Mouse (Mus musculus) limb, embryonic 12.5 days (tissue): ENCODE measurements around the gene Cct5. TPM values are rescaled to one million over a fixed set of nuclear protein-coding genes. Genes with fewer than 3 reads are reported as not detected.

ENCODE experiments used
- ATAC-seq: fragments of 200-750 bp; cut with Nextera tagmentation; 2 replicates; pipeline ENCODE4 v1.8.0; 2017; ENCODE audit warnings: low read depth, moderate TSS enrichment; ENCODE audit not compliant: insufficient number of reproducible peaks, insufficient read depth, low FRiP score, low TSS enrichment
- H3K27ac ChIP-seq: fragments of 300-500 bp; sonication (generic); 2 replicates; pipeline ENCODE4 v1.5.1; 2016; ENCODE audit warnings: mild to moderate bottlenecking, moderate library complexity
- H3K27me3 ChIP-seq: fragments of 300-500 bp; sonication (generic); 2 replicates; pipeline ENCODE4 v1.6.1; 2016; ENCODE audit warnings: mild to moderate bottlenecking, moderate library complexity
- H3K36me3 ChIP-seq: fragments of 300-500 bp; sonication (generic); 2 replicates; pipeline ENCODE4 v1.6.1; 2016; ENCODE audit warnings: mild to moderate bottlenecking, moderate library complexity
- H3K4me1 ChIP-seq: fragments of 300-500 bp; sonication (generic); replicated peaks from 2 replicates; pipeline ENCODE4 v1.6.1; 2016
- H3K4me2 ChIP-seq: fragments of 300-500 bp; sonication (generic); 2 replicates; pipeline ENCODE4 v1.6.1; 2016; ENCODE audit warnings: mild to moderate bottlenecking, moderate library complexity
- H3K4me3 ChIP-seq: fragments of 300-500 bp; sonication (generic); replicated peaks from 2 replicates; pipeline ENCODE4 v1.5.1; 2016; ENCODE audit warnings: mild to moderate bottlenecking
- H3K9ac ChIP-seq: fragments of 300-500 bp; sonication (generic); replicated peaks from 2 replicates; pipeline ENCODE4 v1.6.1; 2016; ENCODE audit warnings: mild to moderate bottlenecking, moderate library complexity
- H3K9me3 ChIP-seq: fragments of 300-500 bp; sonication (generic); 2 replicates; pipeline ENCODE4 v1.6.1; 2016; ENCODE audit warnings: mild to moderate bottlenecking, moderate library complexity
- WGBS: fragments of 180-500 bp; shearing (Covaris S2); methylation state at CpG from one replicate; pipeline ENCODE4 v1.1.7; 2016; 5-methylcytosine and 5-hydroxymethylcytosine counted together
- polyA plus RNA-seq: library from polyadenylated mRNA; unstranded; fragments of >200 nt; fragmentation: Nextera tagmentation; extraction: Ambion mirVana; gene quantifications from 2 replicates; pipeline ENCODE4 v1.2.1, GENCODE M21; 2016

Gene Cct5
- polyA plus RNA-seq, 1 experiment from 2014 or later, result 607 TPM

DNA sequence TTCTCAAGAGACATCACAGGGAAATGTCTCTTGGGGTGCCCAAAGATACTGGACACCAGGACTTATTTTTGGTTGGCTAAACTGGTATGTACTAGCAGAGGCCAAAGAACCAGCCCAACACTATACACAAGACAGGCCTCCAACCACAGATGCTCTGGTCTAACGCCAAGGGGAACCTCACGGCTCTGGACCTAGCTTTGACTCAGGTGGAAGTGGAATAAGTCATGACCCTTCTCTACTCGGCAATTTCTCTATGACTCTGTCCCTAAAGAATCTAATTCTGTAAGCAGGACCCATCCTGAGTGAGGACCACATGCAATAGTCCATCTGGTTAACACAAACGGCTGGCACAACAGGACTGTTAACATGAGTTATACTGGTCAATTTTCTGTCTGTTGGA is 1.8 kb downstream of the Cct5 start:
- Histone ChIP-seq H3K9ac (no peak overlapping the region), H3K9me3 (no peaks in the 10 kb centered on the region), H3K4me3 (peak overlapping the region; percentile 77), H3K36me3 (peaks cover 33% of the 10 kb centered on the region), H3K27ac (no peak overlapping the region), H3K4me1 (peaks cover 23% of the 10 kb centered on the region), H3K4me2 (peak overlapping the region; percentile 85), H3K27me3 (no peaks in the 10 kb centered on the region)
- 69% methylated on average over 4 of the region's 4 CpGs for WGBS
- ATAC-seq, result no peak

DNA sequence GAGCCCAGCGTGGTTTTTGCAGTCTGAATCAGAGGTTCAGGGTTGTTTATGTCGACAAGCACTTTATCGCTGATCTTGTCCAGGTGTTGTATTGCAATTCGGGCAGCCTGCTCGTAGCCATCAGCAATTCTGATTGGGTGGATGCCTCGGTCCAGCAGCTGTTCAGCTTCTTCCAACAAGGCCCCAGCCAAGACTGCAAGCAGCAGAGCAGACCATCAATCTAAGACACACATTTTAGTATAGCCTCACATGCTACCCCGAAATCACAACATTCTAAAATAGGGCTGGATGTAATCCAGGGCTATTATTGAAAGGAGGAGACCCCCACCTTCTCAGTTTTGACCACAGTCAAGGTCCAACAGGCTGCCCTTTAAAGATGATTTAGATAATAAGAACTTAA is 6.0 kb downstream of the Cct5 start:
- Histone ChIP-seq H3K4me1 (peaks cover 13% of the 10 kb centered on the region), H3K9me3 (no peaks in the 10 kb centered on the region), H3K4me2 (no peak overlapping the region), H3K27me3 (no peaks in the 10 kb centered on the region), H3K9ac (no peak overlapping the region), H3K27ac (no peak overlapping the region), H3K36me3 (peaks cover 75% of the 10 kb centered on the region), H3K4me3 (no peak overlapping the region)
- no peak for ATAC-seq
- 89% methylated on average over 7 of the region's 7 CpGs for WGBS

- no peak overlapping the region for H3K4me3 ChIP-seq
- 94% methylated on average over 14 of the region's 14 CpGs for WGBS
- H3K4me1 ChIP-seq, result 0 out of 2 replicates have a peak, but pooled peaks cover 1% of the 10 kb centered on the region
- H3K27ac ChIP-seq, result no peak overlapping the region
- H3K4me2 ChIP-seq, result no peak overlapping the region
- no peaks in the 10 kb centered on the region for H3K9me3 ChIP-seq
- no peak for ATAC-seq
- no peak overlapping the region for H3K9ac ChIP-seq
- no peaks in the 10 kb centered on the region for H3K27me3 ChIP-seq
- H3K36me3 ChIP-seq, result peaks cover 89% of the 10 kb centered on the region
Observed at GRCm38 (mm10) chr15:31594260-31594659, 7.3 kb downstream of the Cct5 start.

DNA sequence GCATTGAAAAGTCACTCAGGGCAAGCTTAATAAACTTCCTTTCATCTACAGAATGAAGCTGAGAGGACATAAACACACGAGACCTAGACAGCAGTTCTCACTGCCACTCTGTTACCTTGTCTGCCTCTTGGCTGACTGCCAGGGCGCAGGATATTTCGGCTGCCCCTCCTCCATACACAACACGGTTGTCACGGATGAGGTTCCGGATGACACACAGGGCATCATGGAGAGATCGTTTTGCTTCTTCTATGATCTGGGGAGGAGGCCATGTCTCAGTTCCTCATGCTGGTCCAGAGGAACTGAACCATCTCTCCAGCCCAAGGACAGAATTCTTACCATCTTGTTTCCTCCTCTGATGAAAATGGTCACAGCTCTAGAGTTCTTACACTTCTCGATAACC is 9.1 kb downstream of the Cct5 start:
- no peak for ATAC-seq
- Histone ChIP-seq H3K36me3 (peaks cover 92% of the 10 kb centered on the region), H3K27me3 (no peaks in the 10 kb centered on the region), H3K9ac (no peak overlapping the region), H3K4me2 (no peak overlapping the region), H3K27ac (no peak overlapping the region), H3K4me1 (0 out of 2 replicates have a peak, but pooled peaks cover 5% of the 10 kb centered on the region), H3K9me3 (no peaks in the 10 kb centered on the region), H3K4me3 (no peak overlapping the region)
- 94% methylated on average over 8 of the region's 8 CpGs for WGBS

DNA sequence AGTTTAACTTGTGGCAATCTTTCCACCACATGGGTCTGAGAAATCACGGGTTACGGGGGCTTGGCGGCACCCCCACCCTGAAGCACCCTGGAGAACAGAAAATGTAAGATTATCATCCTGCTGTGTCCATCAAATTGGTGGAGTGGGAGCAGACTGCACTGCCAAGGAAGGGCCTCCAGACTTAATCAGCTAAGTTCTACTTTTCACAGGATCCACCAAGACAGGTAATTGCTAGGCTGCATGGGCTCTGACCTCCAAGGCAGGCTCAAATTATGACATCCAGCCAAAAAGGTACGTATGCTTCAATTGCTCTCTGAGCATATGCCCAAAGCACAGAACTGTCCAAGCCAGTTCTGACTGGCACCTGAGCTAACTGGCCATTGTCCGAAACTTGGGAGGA is 11.4 kb downstream of the Cct5 start:
- no peak overlapping the region for H3K9ac ChIP-seq
- no peaks in the 10 kb centered on the region for H3K9me3 ChIP-seq
- H3K4me3 ChIP-seq, result no peak overlapping the region
- no peak overlapping the region for H3K27ac ChIP-seq
- ATAC-seq, result no peak
- H3K27me3 ChIP-seq, result no peaks in the 10 kb centered on the region
- WGBS, result 94% methylated on average over 5 of the region's 5 CpGs
- H3K36me3 ChIP-seq, result peaks cover 68% of the 10 kb centered on the region
- H3K4me1 ChIP-seq, result 0 out of 2 replicates have a peak, but pooled peaks cover 5% of the 10 kb centered on the region
- no peak overlapping the region for H3K4me2 ChIP-seq

DNA sequence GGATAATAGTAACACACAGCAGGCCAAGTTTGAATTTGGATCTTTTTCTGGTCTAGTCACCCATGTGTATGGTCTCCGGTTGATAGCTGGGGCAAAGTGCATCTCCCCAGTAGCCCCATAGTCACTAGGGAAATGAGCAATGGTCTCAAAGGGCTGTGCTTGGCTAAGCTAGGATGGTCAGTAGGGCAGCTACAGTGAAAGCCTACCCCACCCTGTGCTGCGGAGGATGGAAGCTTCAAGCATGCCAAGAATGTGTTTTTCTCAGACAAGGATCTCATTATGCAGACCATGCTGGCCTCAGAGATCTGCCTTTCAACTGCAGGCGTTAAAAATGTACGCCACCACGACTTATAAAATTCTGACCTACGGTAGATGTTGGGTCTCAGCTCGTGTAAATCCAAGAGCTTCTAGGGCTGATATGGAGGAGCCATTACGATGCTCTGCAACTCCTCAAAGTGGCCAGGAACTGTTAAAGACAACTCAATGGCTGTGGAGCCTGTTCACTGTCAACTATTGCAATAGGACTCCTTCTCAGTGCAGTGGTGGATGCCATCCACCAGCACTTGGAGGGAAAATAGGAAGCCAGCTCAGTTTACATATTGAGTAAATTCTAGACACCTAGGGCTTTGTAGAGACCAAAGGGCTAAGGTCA is 12.5 kb downstream of the Cct5 start:
- Histone ChIP-seq H3K4me1 (0 out of 2 replicates have a peak, but pooled peaks cover 5% of the 10 kb centered on the region), H3K9me3 (no peaks in the 10 kb centered on the region), H3K9ac (no peak overlapping the region), H3K27ac (no peak overlapping the region), H3K36me3 (peaks cover 58% of the 10 kb centered on the region), H3K27me3 (no peaks in the 10 kb centered on the region), H3K4me3 (no peak overlapping the region), H3K4me2 (no peak overlapping the region)
- 67% methylated on average over 8 of the region's 8 CpGs for WGBS
- ATAC-seq, result no peak

DNA sequence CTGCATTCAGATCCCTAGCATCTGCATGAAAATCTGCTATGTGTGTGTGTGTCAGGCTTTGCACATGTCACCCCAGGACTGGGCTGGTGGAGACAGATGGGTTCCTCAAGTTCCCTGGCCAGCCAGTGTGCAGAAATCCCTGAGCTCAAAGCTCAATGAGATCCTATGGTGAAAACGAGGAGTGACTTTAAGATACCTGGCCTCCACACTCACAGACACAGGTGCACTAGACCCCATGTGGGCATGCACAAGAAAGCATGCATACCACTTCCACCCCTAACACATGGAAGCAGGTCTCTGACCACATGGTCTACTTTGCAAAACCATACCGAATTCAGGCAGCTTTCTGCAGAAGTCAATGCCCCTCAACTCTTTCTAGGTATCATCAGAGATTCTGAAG is 13.8 kb downstream of the Cct5 start:
- Histone ChIP-seq H3K27ac (no peak overlapping the region), H3K36me3 (peaks cover 44% of the 10 kb centered on the region), H3K9ac (no peak overlapping the region), H3K4me1 (0 out of 2 replicates have a peak, but pooled peaks cover 5% of the 10 kb centered on the region), H3K4me3 (no peak overlapping the region), H3K4me2 (no peak overlapping the region), H3K27me3 (no peaks in the 10 kb centered on the region), H3K9me3 (no peaks in the 10 kb centered on the region)
- no peak for ATAC-seq
- WGBS, result 73% methylated on average over 2 of the region's 2 CpGs

DNA sequence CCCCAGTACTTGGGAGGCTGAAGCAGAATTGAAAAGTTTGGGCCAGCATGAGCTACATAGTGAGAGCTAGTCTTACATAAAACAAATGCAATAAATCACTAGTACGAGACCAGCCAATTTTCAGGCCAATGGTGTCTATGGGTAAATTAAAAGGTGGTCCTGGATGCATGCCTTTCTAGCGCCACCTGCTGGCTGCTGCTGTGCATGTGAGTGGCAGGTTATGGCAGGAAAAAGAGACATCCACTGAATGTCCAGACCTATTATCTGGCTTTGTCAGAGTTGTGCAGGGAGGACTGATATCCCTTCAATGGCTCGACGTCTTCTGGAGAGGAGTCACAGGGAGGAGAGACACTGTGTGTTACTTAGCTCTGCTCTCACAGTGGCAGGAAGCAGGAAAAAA is 15.1 kb downstream of the Cct5 start:
- Histone ChIP-seq H3K4me2 (no peak overlapping the region), H3K36me3 (peaks cover 32% of the 10 kb centered on the region), H3K9ac (no peak overlapping the region), H3K4me3 (no peak overlapping the region), H3K27me3 (no peaks in the 10 kb centered on the region), H3K9me3 (no peaks in the 10 kb centered on the region), H3K27ac (no peak overlapping the region), H3K4me1 (0 out of 2 replicates have a peak, but pooled peaks cover 5% of the 10 kb centered on the region)
- ATAC-seq, result no peak
- 11% methylated on average over 4 of the region's 4 CpGs for WGBS

- Histone ChIP-seq H3K9ac (no peak overlapping the region), H3K4me2 (no peak overlapping the region), H3K27ac (no peak overlapping the region), H3K4me1 (0 out of 2 replicates have a peak, but pooled peaks cover 5% of the 10 kb centered on the region), H3K9me3 (no peaks in the 10 kb centered on the region), H3K4me3 (no peak overlapping the region), H3K36me3 (peaks cover 27% of the 10 kb centered on the region), H3K27me3 (no peaks in the 10 kb centered on the region)
- WGBS, result 89% methylated on average over 5 of the region's 5 CpGs
- no peak for ATAC-seq
Observed at GRCm38 (mm10) chr15:31586088-31586487, 15.5 kb downstream of the Cct5 start.

- no peak overlapping the region for H3K4me3 ChIP-seq
- no peak overlapping the region for H3K9ac ChIP-seq
- H3K27me3 ChIP-seq, result no peaks in the 10 kb centered on the region
- H3K9me3 ChIP-seq, result no peaks in the 10 kb centered on the region
- no peak overlapping the region for H3K27ac ChIP-seq
- peaks cover 19% of the 10 kb centered on the region for H3K36me3 ChIP-seq
- no peak overlapping the region for H3K4me2 ChIP-seq
- 0 out of 2 replicates have a peak, but pooled peaks cover 5% of the 10 kb centered on the region for H3K4me1 ChIP-seq
- 90% methylated on average over 7 of the region's 7 CpGs for WGBS
- no peak for ATAC-seq
Observed at GRCm38 (mm10) chr15:31585238-31585637, 16.4 kb downstream of the Cct5 start.

DNA sequence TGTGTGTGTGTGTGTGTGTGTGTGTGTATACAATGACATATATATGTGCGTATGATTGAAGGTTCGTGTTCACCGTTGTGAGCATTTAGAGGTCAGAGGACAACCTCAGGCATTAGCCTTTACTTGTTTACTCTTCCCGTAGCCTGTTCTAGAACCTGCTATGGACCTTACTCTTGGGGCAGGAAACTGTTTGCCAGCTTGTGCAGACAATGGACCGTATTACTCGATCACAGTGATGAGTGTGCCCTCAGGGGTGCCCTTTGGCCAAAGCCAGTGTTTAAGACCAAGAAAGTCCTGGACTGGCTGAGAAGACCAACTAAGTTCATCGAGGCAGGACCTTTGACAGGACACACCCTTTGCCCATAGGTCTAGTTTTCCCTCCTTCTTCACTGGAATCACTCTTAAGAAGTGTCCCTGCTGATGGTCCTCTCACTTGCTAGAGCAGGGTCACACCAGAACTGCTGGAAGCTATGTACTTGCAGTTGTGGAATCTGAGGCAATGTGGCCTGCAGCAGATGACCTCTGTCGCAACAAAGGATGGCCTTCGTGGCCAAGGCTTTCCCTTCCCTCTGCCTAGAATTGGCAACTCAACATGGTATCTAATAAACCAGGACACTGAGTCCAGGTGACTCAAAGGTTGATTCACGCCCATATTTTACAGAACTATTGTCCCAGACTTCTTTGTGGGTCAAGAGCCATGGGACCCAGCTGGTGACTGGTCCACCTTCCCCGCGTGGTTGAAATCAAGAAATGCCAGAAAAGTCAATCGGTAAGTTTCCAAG is 18.1 kb downstream of the Cct5 start:
- no peak overlapping the region for H3K4me3 ChIP-seq
- ATAC-seq, result no peak
- 92% methylated on average over 13 of the region's 13 CpGs for WGBS
- peaks cover 1% of the 10 kb centered on the region; the same call in 1 of the 2 replicates for H3K36me3 ChIP-seq
- no peak overlapping the region for H3K27ac ChIP-seq
- H3K9ac ChIP-seq, result no peak overlapping the region
- no peaks in the 10 kb centered on the region for H3K4me1 ChIP-seq
- no peaks in the 10 kb centered on the region for H3K9me3 ChIP-seq
- no peak overlapping the region for H3K4me2 ChIP-seq
- no peaks in the 10 kb centered on the region for H3K27me3 ChIP-seq
